Mouse (Mus musculus): ENCODE measurements around the gene Lad1. TPM values are rescaled to one million over a fixed set of nuclear protein-coding genes. Genes with fewer than 3 reads are reported as not detected.

The Lad1 gene
- polyA plus RNA-seq, 1 experiment, result 0.46 TPM

DNA sequence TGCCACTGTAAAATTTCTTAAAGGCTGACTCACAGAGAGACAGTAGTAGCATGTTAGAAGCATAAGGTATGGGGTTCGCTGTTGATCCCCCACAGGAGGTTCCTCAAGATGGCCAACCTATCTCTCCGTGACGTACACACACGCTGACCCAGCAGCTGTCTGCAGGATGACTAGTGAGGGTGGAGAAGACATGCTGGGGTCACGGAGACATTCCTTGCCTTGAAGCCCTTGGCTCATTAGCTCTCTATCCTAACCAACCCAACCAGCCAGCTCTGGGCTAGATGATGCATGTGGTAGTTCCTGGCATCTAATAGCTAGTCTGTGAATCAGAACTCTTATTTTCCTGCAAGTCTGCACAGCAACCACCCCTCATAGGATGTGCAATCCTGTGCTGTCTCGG lies 50.2 kb downstream of the Lad1 start:
- H3K27me3 ChIP-seq (ENCODE audit: control insufficient read depth, insufficient read depth, insufficient read length), result no peaks in the 10 kb centered on the region
- no peak overlapping the region for H3K4me2 ChIP-seq (ENCODE audit: low read depth)
- H3ac ChIP-seq (ENCODE audit: control insufficient read depth, insufficient read length), result no peak overlapping the region
- peaks cover 15% of the 10 kb centered on the region for H3K36me3 ChIP-seq (ENCODE audit: control insufficient read depth, insufficient read depth)
- peak; percentile 54 for TF ChIP-seq POLR2AphosphoS2 (IDR thresholded peaks at IDR 0.05; ENCODE audit: insufficient read length, low read depth)
- no peak for TF ChIP-seq SRF (IDR thresholded peaks at IDR 0.05; ENCODE audit: control insufficient read depth, insufficient read length, low read depth)
- no peak for TF ChIP-seq USF1 (IDR thresholded peaks at IDR 0.05; ENCODE audit: low read depth)
- no peak for TF ChIP-seq CEBPB (IDR thresholded peaks at IDR 0.05; ENCODE audit: insufficient read depth, poor library complexity, severe bottlenecking)
- no peak for TF ChIP-seq MYOD1 (IDR thresholded peaks at IDR 0.05; ENCODE audit: control insufficient read depth in 1 of 3, insufficient read length in 2 of 3, low read depth in 2 of 3)
- TF ChIP-seq REST (IDR thresholded peaks at IDR 0.05; ENCODE audit: insufficient read depth, insufficient read length), result no peak
- TF ChIP-seq POLR2A (IDR thresholded peaks at IDR 0.05; ENCODE audit: insufficient read length, low read depth), result no peak
- no peak for TF ChIP-seq MAX (IDR thresholded peaks at IDR 0.05; ENCODE audit: low read depth)
- no peak for TF ChIP-seq TCF3 (IDR thresholded peaks at IDR 0.05; ENCODE audit: insufficient read length, low read depth)
- H3K4me3 ChIP-seq, result no peak overlapping the region
- H3K79me2 ChIP-seq (ENCODE audit: control insufficient read depth, insufficient read depth), result no peaks in the 10 kb centered on the region

- H3ac ChIP-seq (ENCODE audit: control insufficient read depth, insufficient read length), result no peak overlapping the region
- H3K4me2 ChIP-seq (ENCODE audit: low read depth), result no peak overlapping the region
- no peak overlapping the region for H3K4me3 ChIP-seq
- H3K27me3 ChIP-seq (ENCODE audit: control insufficient read depth, insufficient read depth, insufficient read length), result no peaks in the 10 kb centered on the region
- H3K36me3 ChIP-seq (ENCODE audit: control insufficient read depth, insufficient read depth), result peaks cover 59% of the 10 kb centered on the region
- TF ChIP-seq E2F4 (IDR thresholded peaks at IDR 0.05; ENCODE audit: insufficient read depth), result no peak
- no peak for TF ChIP-seq MYOG (IDR thresholded peaks at IDR 0.05; ENCODE audit: control insufficient read depth in 1 of 3, insufficient read depth in 1 of 3, insufficient read length in 2 of 3, low read depth in 2 of 3)
- TF ChIP-seq TCF3 (IDR thresholded peaks at IDR 0.05; ENCODE audit: insufficient read length, low read depth), result no peak
- no peak for TF ChIP-seq POLR2AphosphoS2 (IDR thresholded peaks at IDR 0.05; ENCODE audit: insufficient read length, low read depth)
- TF ChIP-seq POLR2A (IDR thresholded peaks at IDR 0.05; ENCODE audit: insufficient read length, low read depth), result no peak
- no peak for TF ChIP-seq MYOD1 (IDR thresholded peaks at IDR 0.05; ENCODE audit: control insufficient read depth in 1 of 3, insufficient read length in 2 of 3, low read depth in 2 of 3)
- no peak for TF ChIP-seq USF1 (IDR thresholded peaks at IDR 0.05; ENCODE audit: low read depth)
- TF ChIP-seq REST (IDR thresholded peaks at IDR 0.05; ENCODE audit: insufficient read depth, insufficient read length), result no peak
- TF ChIP-seq TCF12 (IDR thresholded peaks at IDR 0.05; ENCODE audit: insufficient read depth, poor library complexity, severe bottlenecking), result no peak
- no peak for TF ChIP-seq CEBPB (IDR thresholded peaks at IDR 0.05; ENCODE audit: insufficient read depth, poor library complexity, severe bottlenecking)
- TF ChIP-seq MAX (IDR thresholded peaks at IDR 0.05; ENCODE audit: low read depth), result no peak
- no peak for TF ChIP-seq SRF (IDR thresholded peaks at IDR 0.05; ENCODE audit: control insufficient read depth, insufficient read length, low read depth)
- no peaks in the 10 kb centered on the region for H3K79me2 ChIP-seq (ENCODE audit: control insufficient read depth, insufficient read depth)
Measured at GRCm38 (mm10) chr1:135872991-135873390, 54.6 kb downstream of the Lad1 start.

- TF ChIP-seq USF1 (IDR thresholded peaks at IDR 0.05; ENCODE audit: low read depth) (no peak), REST (IDR thresholded peaks at IDR 0.05; ENCODE audit: insufficient read depth, insufficient read length) (no peak), POLR2A (IDR thresholded peaks at IDR 0.05; ENCODE audit: insufficient read length, low read depth) (no peak), TCF3 (IDR thresholded peaks at IDR 0.05; ENCODE audit: insufficient read length, low read depth) (no peak), TCF12 (IDR thresholded peaks at IDR 0.05; ENCODE audit: insufficient read depth, poor library complexity, severe bottlenecking) (no peak), MYOG (IDR thresholded peaks at IDR 0.05; ENCODE audit: control insufficient read depth in 1 of 3, insufficient read depth in 1 of 3, insufficient read length in 2 of 3, low read depth in 2 of 3) (no peak), MAX (IDR thresholded peaks at IDR 0.05; ENCODE audit: low read depth) (no peak), MYOD1 (IDR thresholded peaks at IDR 0.05; ENCODE audit: control insufficient read depth in 1 of 3, insufficient read length in 2 of 3, low read depth in 2 of 3) (no peak)
- H3K36me3 ChIP-seq (ENCODE audit: control insufficient read depth, insufficient read depth), result peaks cover 85% of the 10 kb centered on the region
- H3K4me2 ChIP-seq (ENCODE audit: low read depth), result no peak overlapping the region
- no peaks in the 10 kb centered on the region for H3K27me3 ChIP-seq (ENCODE audit: control insufficient read depth, insufficient read depth, insufficient read length)
- H3ac ChIP-seq (ENCODE audit: control insufficient read depth, insufficient read length), result no peak overlapping the region
- no peak overlapping the region for H3K4me3 ChIP-seq
- H3K79me2 ChIP-seq (ENCODE audit: control insufficient read depth, insufficient read depth), result no peaks in the 10 kb centered on the region
Measured at GRCm38 (mm10) chr1:135877248-135877647, 58.9 kb downstream of the Lad1 start.

DNA sequence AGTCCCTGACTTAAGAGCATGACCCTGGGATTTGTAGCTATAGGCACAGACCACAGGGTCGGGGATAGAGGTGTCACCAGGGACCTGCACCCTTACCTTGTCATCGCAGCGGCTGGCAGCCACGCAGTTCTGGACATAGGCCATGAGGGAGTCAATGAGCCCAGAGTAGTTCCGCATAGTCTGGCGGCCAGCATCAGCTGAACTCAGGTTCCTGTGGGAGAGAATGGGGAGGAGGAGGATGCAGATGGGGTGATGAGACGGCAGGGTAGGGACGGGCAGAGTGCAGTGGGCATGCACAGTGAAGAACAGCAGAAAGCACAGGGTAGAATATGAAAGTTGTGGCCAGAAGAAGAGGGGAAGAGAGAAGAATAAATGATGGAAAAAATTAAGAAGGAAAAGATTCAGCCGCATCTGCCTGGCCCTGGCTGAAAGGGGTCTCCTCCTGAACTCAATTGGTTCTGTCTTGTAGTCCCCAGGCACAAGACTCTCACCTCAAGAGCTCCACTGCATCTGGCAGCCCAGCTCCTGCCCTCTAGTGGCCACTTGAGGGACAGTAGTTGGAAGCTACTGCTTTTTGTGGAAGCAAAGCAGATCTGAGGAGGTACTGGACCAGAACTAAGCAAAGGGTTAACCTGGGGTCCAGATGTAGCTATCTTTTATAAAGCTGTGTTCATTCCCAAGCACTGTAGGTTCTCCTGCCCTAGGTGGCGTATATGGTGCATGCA lies 64.1 kb downstream of the Lad1 start:
- Histone ChIP-seq H3ac (ENCODE audit: control insufficient read depth, insufficient read length) (no peak overlapping the region), H3K79me2 (ENCODE audit: control insufficient read depth, insufficient read depth) (no peaks in the 10 kb centered on the region), H3K36me3 (ENCODE audit: control insufficient read depth, insufficient read depth) (peaks cover 72% of the 10 kb centered on the region), H3K4me3 (no peak overlapping the region), H3K27me3 (ENCODE audit: control insufficient read depth, insufficient read depth, insufficient read length) (no peaks in the 10 kb centered on the region), H3K4me2 (ENCODE audit: low read depth) (no peak overlapping the region)
- TF ChIP-seq MAX (IDR thresholded peaks at IDR 0.05; ENCODE audit: low read depth), result no peak
- no peak for TF ChIP-seq CEBPB (IDR thresholded peaks at IDR 0.05; ENCODE audit: insufficient read depth, poor library complexity, severe bottlenecking)
- TF ChIP-seq SRF (IDR thresholded peaks at IDR 0.05; ENCODE audit: control insufficient read depth, insufficient read length, low read depth), result no peak
- TF ChIP-seq TCF12 (IDR thresholded peaks at IDR 0.05; ENCODE audit: insufficient read depth, poor library complexity, severe bottlenecking), result no peak
- TF ChIP-seq MYOD1 (IDR thresholded peaks at IDR 0.05; ENCODE audit: control insufficient read depth in 1 of 3, insufficient read length in 2 of 3, low read depth in 2 of 3), result no peak
- TF ChIP-seq POLR2A (IDR thresholded peaks at IDR 0.05; ENCODE audit: insufficient read length, low read depth), result no peak
- TF ChIP-seq REST (IDR thresholded peaks at IDR 0.05; ENCODE audit: insufficient read depth, insufficient read length), result no peak
- no peak for TF ChIP-seq USF1 (IDR thresholded peaks at IDR 0.05; ENCODE audit: low read depth)
- no peak for TF ChIP-seq POLR2AphosphoS2 (IDR thresholded peaks at IDR 0.05; ENCODE audit: insufficient read length, low read depth)

Other genes starting within 250 kb of the Lad1 start
- gene Nav1, start 211.3 kb upstream of the Lad1 start, polyA plus RNA-seq (2012; fragmentation: generic; extraction: Trizol), result 33.7 TPM
- gene Csrp1, start 98.5 kb upstream of the Lad1 start, polyA plus RNA-seq (2012; fragmentation: generic; extraction: Trizol), result 219 TPM
- gene Phlda3, start 52.5 kb upstream of the Lad1 start, polyA plus RNA-seq (2012; fragmentation: generic; extraction: Trizol), result 317 TPM
- 3,569 TPM for gene Tnni1, start 39.2 kb upstream of the Lad1 start, polyA plus RNA-seq (2012; fragmentation: generic; extraction: Trizol)
- gene Tnnt2, start 17.8 kb downstream of the Lad1 start, polyA plus RNA-seq (2012; fragmentation: generic; extraction: Trizol), result 2,000 TPM
- gene Pkp1, start 100.6 kb downstream of the Lad1 start, polyA plus RNA-seq (2012; fragmentation: generic; extraction: Trizol), result 74.8 TPM
- gene Igfn1, start 187.7 kb downstream of the Lad1 start, polyA plus RNA-seq (2012; fragmentation: generic; extraction: Trizol), result 7.1 TPM
- gene Tmem9, start 189.6 kb downstream of the Lad1 start, polyA plus RNA-seq (2012; fragmentation: generic; extraction: Trizol), result 127 TPM
- 0.36 TPM for gene Ascl5, start 232.2 kb downstream of the Lad1 start, polyA plus RNA-seq (2012; fragmentation: generic; extraction: Trizol)
- 177 TPM for gene Cacna1s, start 234.2 kb downstream of the Lad1 start, polyA plus RNA-seq (2012; fragmentation: generic; extraction: Trizol)